Mouse (Mus musculus): Measurements from ENCODE around the gene Smarca2.

DNA sequence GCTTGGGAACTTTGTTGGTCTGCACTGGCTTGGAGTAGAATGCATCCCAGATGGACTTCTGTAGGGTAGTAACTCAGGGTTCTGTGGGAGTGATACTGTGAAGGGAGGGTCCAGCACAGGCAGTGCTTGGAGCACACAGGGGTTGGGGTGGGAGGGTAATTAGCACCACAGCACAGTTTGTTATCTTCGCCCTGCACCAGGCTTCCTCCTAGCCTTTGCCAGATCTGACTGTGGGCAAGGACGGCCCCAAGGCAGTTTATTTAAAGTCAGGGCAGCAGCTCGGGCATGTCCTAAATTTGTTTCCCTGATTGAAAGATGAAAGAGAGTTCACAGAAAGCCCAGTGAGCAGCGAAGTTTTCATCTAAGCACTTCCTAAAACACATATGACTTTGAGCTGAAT lies 8.1 kb downstream of the Smarca2 start:
- TF ChIP-seq POLR2A (IDR thresholded peaks at IDR 0.05; ENCODE audit: extremely low read depth, insufficient read depth, low read length) (no peak), CTCF (IDR thresholded peaks at IDR 0.05; ENCODE audit: low read depth, low read length) (no peak)
